Mouse (Mus musculus): ENCODE results near the gene Apcs. TPM values are rescaled to one million over a fixed set of nuclear protein-coding genes. Genes with fewer than 3 reads are reported as not detected.

The Apcs gene
- polyA plus RNA-seq (2015; fragmentation: Nextera tagmentation; extraction: Ambion mirVana), result 0.38 TPM in 1 of 2 replicates, not detected in the other

DNA sequence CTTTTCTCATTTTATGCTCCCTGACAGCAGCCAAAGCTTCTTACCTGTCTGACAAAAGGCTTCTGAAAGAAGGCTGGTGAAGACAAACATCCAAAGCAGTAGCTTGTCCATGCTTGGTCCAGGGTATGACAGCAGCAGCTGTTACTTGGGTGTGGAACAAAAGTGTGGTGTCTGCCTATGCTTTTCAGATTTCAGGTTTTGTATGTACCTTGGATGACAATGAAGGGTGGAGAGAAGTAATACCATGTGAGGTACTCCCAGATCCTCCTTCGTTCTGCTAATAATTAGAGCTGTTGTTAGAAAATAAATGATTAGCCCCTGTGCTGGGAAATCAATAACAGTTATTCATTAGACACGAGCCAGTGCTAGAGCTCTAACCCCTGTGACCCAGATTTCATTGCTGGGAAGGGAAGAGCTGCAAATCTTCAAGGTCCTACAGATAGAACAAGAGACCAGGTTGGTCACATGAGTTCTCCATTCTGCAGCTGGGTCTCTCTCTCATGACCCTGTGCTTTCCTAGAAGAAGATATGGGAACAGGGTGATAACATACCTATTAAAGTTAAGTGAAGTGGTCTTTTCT, at the start of gene Apcs:
Gene Apcs, minus strand, starts transcription at position 265 of the 581 bp plus-strand sequence.
- no peak within 1 kb of the TSS for H3K4me2 ChIP-seq
- no peak for ATAC-seq (replicated peaks; ENCODE audit: insufficient number of reproducible peaks, insufficient read depth, low FRiP score, low read depth)
- no peak within 1 kb of the TSS for H3K27ac ChIP-seq
- no peak within 1 kb of the TSS for H3K4me3 ChIP-seq
- H3K27me3 ChIP-seq, result no peaks in the 10 kb centered on the region
- H3K36me3 ChIP-seq, result no peaks in the 10 kb centered on the region
- H3K4me1 ChIP-seq (replicated peaks), result no peaks in the 10 kb centered on the region
- 52% methylated on average over 2 of the region's 2 CpGs for WGBS
- no peaks in the 10 kb centered on the region for H3K9me3 ChIP-seq (replicated peaks)
- H3K9ac ChIP-seq, result no peak within 1 kb of the TSS

- H3K27me3 ChIP-seq, result no peaks in the 10 kb centered on the region
- H3K4me1 ChIP-seq (replicated peaks), result no peaks in the 10 kb centered on the region
Observed at GRCm38 (mm10) chr1:172932197-172932596, 37.4 kb upstream of the Apcs start.

DNA sequence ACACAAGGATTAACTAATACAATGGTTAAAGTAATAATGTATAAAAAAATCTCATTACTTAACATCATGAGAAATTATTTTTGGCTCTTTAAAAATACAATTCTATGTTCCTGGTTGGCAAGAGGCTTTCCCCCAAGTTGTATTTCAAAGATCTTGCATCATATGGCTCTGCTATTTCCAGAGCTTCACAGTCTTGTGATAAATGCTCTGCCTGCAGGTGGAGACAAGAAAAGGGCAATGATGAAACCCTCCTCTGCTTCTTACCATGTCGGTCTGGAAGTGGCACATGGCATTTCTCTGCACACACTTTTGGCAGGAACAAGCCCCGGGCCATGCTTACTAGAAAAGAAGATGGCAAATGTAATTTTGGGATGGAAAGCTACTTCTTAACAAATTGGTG, 23.6 kb upstream of the Apcs start:
- no peak for ATAC-seq (replicated peaks; ENCODE audit: insufficient number of reproducible peaks, insufficient read depth, low FRiP score, low read depth)
- H3K27me3 ChIP-seq, result no peaks in the 10 kb centered on the region
- no peaks in the 10 kb centered on the region for H3K36me3 ChIP-seq
- no peak overlapping the region for H3K4me3 ChIP-seq
- H3K9me3 ChIP-seq (replicated peaks), result no peaks in the 10 kb centered on the region
- 67% methylated on average over 2 of the region's 2 CpGs for WGBS
- no peak overlapping the region for H3K27ac ChIP-seq
- H3K4me1 ChIP-seq (replicated peaks), result no peaks in the 10 kb centered on the region
- no peak overlapping the region for H3K4me2 ChIP-seq
- H3K9ac ChIP-seq, result no peak overlapping the region

More at GRCm38 (mm10) chr1:172932197-172932596, 37.4 kb upstream of the Apcs start:
- no peaks in the 10 kb centered on the region for H3K36me3 ChIP-seq
- no peaks in the 10 kb centered on the region for H3K9me3 ChIP-seq (replicated peaks)
- no peak overlapping the region for H3K4me2 ChIP-seq
- no peak overlapping the region for H3K4me3 ChIP-seq
- H3K9ac ChIP-seq, result no peak overlapping the region
- ATAC-seq (replicated peaks; ENCODE audit: insufficient number of reproducible peaks, insufficient read depth, low FRiP score, low read depth), result no peak
- WGBS, result 82% methylated on average over 2 of the region's 2 CpGs
- H3K27ac ChIP-seq, result no peak overlapping the region

GRCm38 (mm10) chr1:172917115-172917514, 22.3 kb upstream of the Apcs start:
- no peak overlapping the region for H3K9ac ChIP-seq
- WGBS, result 67% methylated on average over 1 of the region's 1 CpGs
- H3K36me3 ChIP-seq, result no peaks in the 10 kb centered on the region
- no peaks in the 10 kb centered on the region for H3K4me1 ChIP-seq (replicated peaks)
- no peak overlapping the region for H3K27ac ChIP-seq
- no peaks in the 10 kb centered on the region for H3K9me3 ChIP-seq (replicated peaks)
- no peak overlapping the region for H3K4me2 ChIP-seq
- ATAC-seq (replicated peaks; ENCODE audit: insufficient number of reproducible peaks, insufficient read depth, low FRiP score, low read depth), result no peak
- no peak overlapping the region for H3K4me3 ChIP-seq
- no peaks in the 10 kb centered on the region for H3K27me3 ChIP-seq

- Histone ChIP-seq H3K27ac (no peak overlapping the region), H3K4me1 (replicated peaks) (no peaks in the 10 kb centered on the region), H3K4me2 (no peak overlapping the region), H3K36me3 (no peaks in the 10 kb centered on the region), H3K9me3 (replicated peaks) (no peaks in the 10 kb centered on the region), H3K4me3 (no peak overlapping the region), H3K9ac (no peak overlapping the region), H3K27me3 (no peaks in the 10 kb centered on the region)
- ATAC-seq (replicated peaks; ENCODE audit: insufficient number of reproducible peaks, insufficient read depth, low FRiP score, low read depth), result no peak
Observed at GRCm38 (mm10) chr1:172903313-172903712, 8.5 kb upstream of the Apcs start.

DNA sequence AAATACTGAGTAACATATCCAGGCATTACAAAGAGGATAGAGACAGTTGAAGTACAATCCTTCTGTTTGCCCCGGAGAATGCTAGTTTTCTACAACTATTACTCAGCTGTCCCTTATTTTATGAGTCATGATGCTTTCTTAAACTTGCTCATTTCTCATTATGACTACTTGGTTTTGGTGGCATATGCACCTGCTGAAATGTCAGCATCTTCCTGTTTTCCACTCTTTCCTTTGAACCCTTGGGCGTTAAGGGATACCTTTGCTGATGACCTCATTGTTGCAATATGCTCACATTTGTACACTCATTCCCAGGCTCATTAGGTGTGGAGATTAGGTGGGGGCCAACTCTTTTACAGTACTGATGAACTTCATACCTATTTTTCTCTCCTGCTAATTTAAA, 594 bp upstream of the Apcs start:
- no peak overlapping the region for H3K4me2 ChIP-seq
- H3K4me3 ChIP-seq, result no peak overlapping the region
- H3K27ac ChIP-seq, result no peak overlapping the region
- no peaks in the 10 kb centered on the region for H3K9me3 ChIP-seq (replicated peaks)
- H3K36me3 ChIP-seq, result no peaks in the 10 kb centered on the region
- H3K9ac ChIP-seq, result no peak overlapping the region
- ATAC-seq (replicated peaks; ENCODE audit: insufficient number of reproducible peaks, insufficient read depth, low FRiP score, low read depth), result no peak
- no peaks in the 10 kb centered on the region for H3K4me1 ChIP-seq (replicated peaks)
- 84% methylated on average over 2 of the region's 2 CpGs for WGBS
- H3K27me3 ChIP-seq, result no peaks in the 10 kb centered on the region

- Histone ChIP-seq H3K4me3 (no peak overlapping the region), H3K9me3 (replicated peaks) (no peaks in the 10 kb centered on the region), H3K9ac (no peak overlapping the region), H3K36me3 (no peaks in the 10 kb centered on the region), H3K4me2 (no peak overlapping the region), H3K27me3 (no peaks in the 10 kb centered on the region), H3K4me1 (replicated peaks) (no peaks in the 10 kb centered on the region), H3K27ac (no peak overlapping the region)
- WGBS, result 65% methylated on average over 1 of the region's 1 CpGs
- ATAC-seq (replicated peaks; ENCODE audit: insufficient number of reproducible peaks, insufficient read depth, low FRiP score, low read depth), result no peak
Observed at GRCm38 (mm10) chr1:172876675-172877074, 18.2 kb downstream of the Apcs start.

- 62% methylated on average over 4 of the region's 4 CpGs for WGBS
- no peaks in the 10 kb centered on the region for H3K27me3 ChIP-seq
- no peaks in the 10 kb centered on the region for H3K9me3 ChIP-seq (replicated peaks)
- H3K36me3 ChIP-seq, result no peaks in the 10 kb centered on the region
- no peak overlapping the region for H3K4me3 ChIP-seq
- H3K4me2 ChIP-seq, result no peak overlapping the region
- no peak overlapping the region for H3K9ac ChIP-seq
- H3K27ac ChIP-seq, result no peak overlapping the region
- ATAC-seq (replicated peaks; ENCODE audit: insufficient number of reproducible peaks, insufficient read depth, low FRiP score, low read depth), result no peak
- no peaks in the 10 kb centered on the region for H3K4me1 ChIP-seq (replicated peaks)
Observed at GRCm38 (mm10) chr1:172875265-172875664, 19.6 kb downstream of the Apcs start.

- Histone ChIP-seq H3K4me2 (no peak overlapping the region), H3K4me1 (replicated peaks) (no peaks in the 10 kb centered on the region), H3K4me3 (no peak overlapping the region), H3K36me3 (no peaks in the 10 kb centered on the region), H3K9ac (no peak overlapping the region), H3K27me3 (no peaks in the 10 kb centered on the region), H3K27ac (no peak overlapping the region), H3K9me3 (replicated peaks) (no peaks in the 10 kb centered on the region)
- WGBS, result 76% methylated on average over 2 of the region's 2 CpGs
- ATAC-seq (replicated peaks; ENCODE audit: insufficient number of reproducible peaks, insufficient read depth, low FRiP score, low read depth), result no peak
Observed at GRCm38 (mm10) chr1:172848171-172848570, 46.7 kb downstream of the Apcs start.

GRCm38 (mm10) chr1:172847044-172847761, 47.6 kb downstream of the Apcs start:
- Histone ChIP-seq H3K4me3 (no peak overlapping the region), H3K27me3 (no peaks in the 10 kb centered on the region), H3K4me1 (replicated peaks) (no peaks in the 10 kb centered on the region), H3K9ac (no peak overlapping the region), H3K36me3 (no peaks in the 10 kb centered on the region), H3K27ac (no peak overlapping the region), H3K4me2 (no peak overlapping the region), H3K9me3 (replicated peaks) (no peaks in the 10 kb centered on the region)
- no peak for ATAC-seq (replicated peaks; ENCODE audit: insufficient number of reproducible peaks, insufficient read depth, low FRiP score, low read depth)
- 76% methylated on average over 2 of the region's 2 CpGs for WGBS

Data from heart, embryonic 15.5 days (tissue).